Mouse (Mus musculus): ENCODE results near the gene Arhgap27.

DNA sequence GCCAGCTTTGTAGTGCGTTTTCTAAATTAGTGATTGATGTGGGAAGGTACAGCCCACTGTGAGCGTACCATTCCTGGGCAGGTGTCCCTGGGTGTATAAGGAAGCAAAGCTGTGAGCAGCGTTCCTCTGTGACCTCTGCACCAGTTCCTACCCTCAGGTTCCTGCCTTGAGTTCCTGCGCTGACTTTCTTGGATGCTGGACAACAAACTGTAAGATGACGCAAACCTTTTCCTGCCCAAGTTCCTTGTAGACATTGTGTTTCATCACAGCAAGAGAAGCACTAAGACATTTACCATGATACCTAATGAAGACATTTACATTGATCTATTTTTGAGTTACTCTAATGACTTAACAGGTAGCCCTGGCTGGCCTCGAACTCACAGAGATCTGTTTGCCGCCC lies 68.7 kb downstream of the Arhgap27 start:
- TF ChIP-seq CTCF (IDR thresholded peaks at IDR 0.05; ENCODE audit: low read depth) (no peak), EP300 (IDR thresholded peaks at IDR 0.05; ENCODE audit: low read depth) (no peak)
